Mouse (Mus musculus) neural tube, embryonic 12.5 days (tissue): ENCODE measurements at regions not wholly inside any gene's neighbourhood (a gene's known extent, or its start where the extent isn't known, plus 50 kb on each side); places are given as distances from the start of the nearest gene placed in this dataset.

Experiments
- ATAC-seq: fragments of 200-750 bp; cut with Nextera tagmentation; 2 replicates; pipeline ENCODE4 v1.8.0; 2017; ENCODE audit warnings: low read depth, mild to moderate bottlenecking, moderate TSS enrichment, moderate library complexity; ENCODE audit not compliant: low FRiP score
- H3K27ac ChIP-seq: fragments of 300-500 bp; sonication (generic); 2 replicates; pipeline ENCODE4 v1.5.1; 2016
- H3K27me3 ChIP-seq: fragments of 300-500 bp; sonication (generic); replicated peaks from 2 replicates; pipeline ENCODE4 v1.6.1; 2016; ENCODE audit warnings: mild to moderate bottlenecking
- H3K36me3 ChIP-seq: fragments of 300-500 bp; sonication (generic); 2 replicates; pipeline ENCODE4 v1.6.1; 2016; ENCODE audit warnings: mild to moderate bottlenecking
- H3K4me1 ChIP-seq: fragments of 300-500 bp; sonication (generic); 2 replicates; pipeline ENCODE4 v1.6.1; 2016
- H3K4me2 ChIP-seq: fragments of 300-500 bp; sonication (generic); replicated peaks from 2 replicates; pipeline ENCODE4 v1.6.1; 2016; ENCODE audit warnings: mild to moderate bottlenecking
- H3K4me3 ChIP-seq: fragments of 300-500 bp; sonication (generic); 2 replicates; pipeline ENCODE4 v1.5.1; 2016
- H3K9ac ChIP-seq: fragments of 300-500 bp; sonication (generic); 2 replicates; pipeline ENCODE4 v1.6.1; 2016; ENCODE audit warnings: mild to moderate bottlenecking
- H3K9me3 ChIP-seq: fragments of 300-500 bp; sonication (generic); 2 replicates; pipeline ENCODE4 v1.6.1; 2016; ENCODE audit warnings: mild to moderate bottlenecking
- WGBS: fragments of 180-500 bp; shearing (Covaris S2); methylation state at CpG from one replicate; pipeline ENCODE4 v1.1.7; 2016; 5-methylcytosine and 5-hydroxymethylcytosine counted together

GRCm38 (mm10) chr11:94850129-94850528 is 67.6 kb upstream of the Tmem92 start:
- Histone ChIP-seq H3K27me3 (no peaks in the 10 kb centered on the region), H3K4me3 (no peak overlapping the region), H3K4me1 (no peaks in the 10 kb centered on the region), H3K9ac (no peak overlapping the region), H3K27ac (no peak overlapping the region), H3K4me2 (no peak overlapping the region), H3K9me3 (no peaks in the 10 kb centered on the region), H3K36me3 (no peaks in the 10 kb centered on the region)
- no peak for ATAC-seq
- WGBS = 93% methylated on average over 3 of the region's 3 CpGs

- Histone ChIP-seq H3K9me3 (no peaks in the 10 kb centered on the region), H3K9ac (no peak overlapping the region), H3K27ac (no peak overlapping the region), H3K4me2 (no peak overlapping the region), H3K4me1 (no peaks in the 10 kb centered on the region), H3K36me3 (no peaks in the 10 kb centered on the region), H3K4me3 (no peak overlapping the region), H3K27me3 (no peaks in the 10 kb centered on the region)
- no peak for ATAC-seq
Measured at GRCm38 (mm10) chr11:94839133-94839532, 56.6 kb upstream of the Tmem92 start.

- Histone ChIP-seq H3K36me3 (no peaks in the 10 kb centered on the region), H3K27ac (no peak overlapping the region), H3K27me3 (no peaks in the 10 kb centered on the region), H3K9ac (no peak overlapping the region), H3K4me3 (no peak overlapping the region), H3K9me3 (no peaks in the 10 kb centered on the region), H3K4me1 (no peaks in the 10 kb centered on the region), H3K4me2 (no peak overlapping the region)
- no peak for ATAC-seq
- WGBS = 67% methylated on average over 3 of the region's 3 CpGs
Measured at GRCm38 (mm10) chr11:94838140-94838539, 55.6 kb upstream of the Tmem92 start.

- no peak overlapping the region for H3K9ac ChIP-seq
- no peaks in the 10 kb centered on the region for H3K36me3 ChIP-seq
- H3K9me3 ChIP-seq = no peaks in the 10 kb centered on the region
- no peak overlapping the region for H3K27ac ChIP-seq
- no peak for ATAC-seq
- H3K4me1 ChIP-seq = no peaks in the 10 kb centered on the region
- no peak overlapping the region for H3K4me3 ChIP-seq
- no peak overlapping the region for H3K4me2 ChIP-seq
- no peaks in the 10 kb centered on the region for H3K27me3 ChIP-seq
Measured at GRCm38 (mm10) chr11:94836347-94836746, 53.8 kb upstream of the Tmem92 start.

GRCm38 (mm10) chr11:94832246-94832985 is 49.9 kb upstream of the Tmem92 start:
- Histone ChIP-seq H3K9me3 (no peaks in the 10 kb centered on the region), H3K4me3 (no peak overlapping the region), H3K27ac (no peak overlapping the region), H3K27me3 (no peaks in the 10 kb centered on the region), H3K4me1 (no peaks in the 10 kb centered on the region), H3K36me3 (no peaks in the 10 kb centered on the region), H3K9ac (no peak overlapping the region), H3K4me2 (no peak overlapping the region)
- WGBS = 29% methylated on average over 13 of the region's 13 CpGs
- no peak for ATAC-seq
